Mouse (Mus musculus): ENCODE data around the gene Spire2.

DNA sequence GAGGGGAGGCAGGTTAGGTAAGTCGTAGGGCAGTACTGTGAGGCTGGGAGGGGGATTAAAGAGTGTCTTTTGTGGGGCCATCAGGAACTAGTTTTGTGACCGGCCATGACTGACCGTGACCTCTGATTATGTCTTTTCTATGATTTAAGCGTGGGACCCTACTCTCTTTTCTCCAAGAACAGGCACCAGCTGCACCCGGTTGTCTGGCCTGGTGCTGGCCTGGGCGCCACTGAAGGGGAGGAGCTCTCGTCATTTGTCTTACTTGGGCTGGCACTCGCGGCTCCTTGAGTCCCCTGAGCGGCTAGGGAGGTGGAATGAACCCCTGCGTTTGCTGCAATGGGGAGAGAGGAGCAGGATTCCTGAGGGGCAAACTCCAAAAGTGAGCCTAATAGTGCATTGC lies 20.7 kb downstream of the Spire2 start:
- TF ChIP-seq CTCF (IDR thresholded peaks at IDR 0.05; ENCODE audit: borderline replicate concordance, extremely low read depth, insufficient read depth, insufficient read length) (no peak), POLR2A (IDR thresholded peaks at IDR 0.05; ENCODE audit: borderline replicate concordance, extremely low read depth, insufficient read depth, insufficient read length, poor library complexity, severe bottlenecking) (no peak)

All from brain, embryonic 14.5 days (tissue).